Mouse (Mus musculus): ENCODE results near the gene Nectin1. TPM values are rescaled to one million over a fixed set of nuclear protein-coding genes. Genes with fewer than 3 reads are reported as not detected.

Gene Nectin1
- total and polyA plus RNA-seq, 3 experiments, result 0.26 to 1.9 (median 1.8) TPM

DNA sequence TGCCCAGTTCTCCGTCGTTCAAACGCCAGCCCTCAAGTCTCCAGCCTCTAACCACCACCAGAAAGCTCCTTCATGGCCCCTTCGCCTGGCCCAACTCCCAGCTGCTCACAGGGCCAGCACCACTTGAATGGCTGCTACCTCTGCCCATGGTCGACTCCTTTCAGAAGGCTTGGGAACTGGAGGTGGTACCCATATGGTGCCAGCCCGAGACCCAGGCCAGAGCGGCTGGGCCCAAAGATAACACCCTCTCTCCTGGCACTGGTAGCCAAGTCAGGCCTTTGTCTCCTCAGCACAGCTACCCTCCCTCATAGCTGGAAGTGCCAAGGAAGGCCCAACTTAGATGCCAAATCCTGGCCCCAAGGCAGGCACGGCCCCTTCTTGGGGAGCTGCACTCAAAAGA, 89.4 kb downstream of the Nectin1 start:
- peaks cover 90% of the 10 kb centered on the region for H3K27me3 ChIP-seq (replicated peaks)
- no peak overlapping the region for H3K9ac ChIP-seq (ENCODE audit: insufficient read depth, low read depth)
- H3K79me2 ChIP-seq (replicated peaks; ENCODE audit: control insufficient read depth, extremely low read depth, insufficient read depth, poor library complexity, severe bottlenecking), result no peaks in the 10 kb centered on the region
- dilution Hi-C loops (cut with MboI; ENCODE audit: extremely low pct_ligation_motif_present, extremely low pct_unique_long_range_greater_than_20kb, low sequenced_read_pairs), result no loop called here
- H3K27ac ChIP-seq (ENCODE audit: insufficient read depth, low read depth), result no peak overlapping the region
- no peaks in the 10 kb centered on the region for H3K4me1 ChIP-seq (ENCODE audit: control insufficient read depth in 1 of 2, insufficient read depth in 2 of 2)
- no peak overlapping the region for H3K4me2 ChIP-seq (ENCODE audit: insufficient read depth, low read depth, poor library complexity, severe bottlenecking)
- H3K36me3 ChIP-seq (replicated peaks in 1 of 2; ENCODE audit: control insufficient read depth in 1 of 2, insufficient read depth in 1 of 2, low read length in 1 of 2), result no peaks in the 10 kb centered on the region
- in situ Hi-C loops (cut with MboI; ENCODE audit: low pct_ligation_motif_present, low pct_unique_long_range_greater_than_20kb, low sequenced_read_pairs), result loop anchor here (25.0 kb wide), 1 partner anchor 496 kb away; no protein-coding TSS in a partner anchor
- H3K9me3 ChIP-seq (replicated peaks; ENCODE audit: low read length), result peaks cover 2% of the 10 kb centered on the region
- no peak for DNase-seq (ENCODE audit: extremely low read depth)
- TF ChIP-seq NELFE (IDR thresholded peaks at IDR 0.05; ENCODE audit: low read depth, low read length), result no peak
- no peak for TF ChIP-seq RAD21 (IDR thresholded peaks at IDR 0.05; ENCODE audit: low read depth, low read length)
- H3K4me3 ChIP-seq (replicated peaks in 1 of 3; ENCODE audit: low read depth in 2 of 3, low read length in 2 of 3, poor library complexity in 1 of 3), result no peak overlapping the region

DNA sequence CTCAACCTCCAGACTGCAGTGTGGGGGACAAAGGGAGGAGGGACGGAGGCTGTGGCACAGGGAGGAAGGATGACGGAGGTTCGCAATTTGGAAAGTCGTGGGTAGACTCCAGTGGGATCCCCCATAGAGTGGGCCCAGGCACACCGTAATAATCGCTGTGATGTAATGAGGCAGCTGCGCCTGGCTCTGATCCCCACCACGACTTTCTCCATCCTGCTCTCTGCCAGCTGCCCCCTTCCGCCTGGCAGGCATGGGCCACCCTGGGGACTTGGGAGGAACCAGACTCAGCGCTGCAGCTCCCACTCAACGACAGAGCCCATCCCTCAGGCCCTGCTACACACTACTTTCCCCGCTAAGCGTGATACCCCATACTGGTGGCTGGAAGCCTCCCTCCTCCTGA, 90.5 kb downstream of the Nectin1 start:
- no peaks in the 10 kb centered on the region for H3K4me1 ChIP-seq (ENCODE audit: control insufficient read depth in 1 of 2, insufficient read depth in 2 of 2)
- H3K36me3 ChIP-seq (replicated peaks in 1 of 2; ENCODE audit: control insufficient read depth in 1 of 2, insufficient read depth in 1 of 2, low read length in 1 of 2), result no peaks in the 10 kb centered on the region
- H3K4me3 ChIP-seq (replicated peaks in 1 of 3; ENCODE audit: low read depth in 2 of 3, low read length in 2 of 3, poor library complexity in 1 of 3), result no peak overlapping the region
- H3K9ac ChIP-seq (ENCODE audit: insufficient read depth, low read depth), result no peak overlapping the region
- H3K79me2 ChIP-seq (replicated peaks; ENCODE audit: control insufficient read depth, extremely low read depth, insufficient read depth, poor library complexity, severe bottlenecking), result no peaks in the 10 kb centered on the region
- H3K9me3 ChIP-seq (replicated peaks; ENCODE audit: low read length), result peaks cover 2% of the 10 kb centered on the region
- TF ChIP-seq MAFK (IDR thresholded peaks at IDR 0.05; ENCODE audit: insufficient replicate concordance, low read length) (no peak), ELF1 (IDR thresholded peaks at IDR 0.05; ENCODE audit: low read depth, low read length) (no peak), SMC3 (IDR thresholded peaks at IDR 0.05; ENCODE audit: low read depth, low read length) (no peak), RAD21 (IDR thresholded peaks at IDR 0.05; ENCODE audit: low read depth, low read length) (no peak), MYC (IDR thresholded peaks at IDR 0.05; ENCODE audit: low read depth, low read length) (no peak), JUN (IDR thresholded peaks at IDR 0.05; ENCODE audit: insufficient read depth, low read depth, low read length) (no peak), KAT2A (IDR thresholded peaks at IDR 0.05; ENCODE audit: insufficient replicate concordance, low read length) (no peak), POLR2AphosphoS2 (IDR thresholded peaks at IDR 0.05; ENCODE audit: low read depth, low read length) (no peak), ZKSCAN1 (IDR thresholded peaks at IDR 0.05; ENCODE audit: borderline replicate concordance, low read depth, low read length) (no peak), TCF12 (IDR thresholded peaks at IDR 0.05; ENCODE audit: low read depth, low read length) (no peak), ETS1 (conservative IDR thresholded peaks at IDR 0.05; ENCODE audit: low read depth, low read length) (no peak), CHD2 (IDR thresholded peaks at IDR 0.05; ENCODE audit: low read length) (no peak), EP300 (IDR thresholded peaks at IDR 0.05; ENCODE audit: low read length) (no peak), ZNF384 (IDR thresholded peaks at IDR 0.05; ENCODE audit: low read depth, low read length) (no peak)
- in situ Hi-C loops (cut with MboI; ENCODE audit: low pct_ligation_motif_present, low pct_unique_long_range_greater_than_20kb, low sequenced_read_pairs) (loop anchor here (25.0 kb wide), 1 partner anchor 497 kb away; no protein-coding TSS in a partner anchor), dilution Hi-C loops (cut with MboI; ENCODE audit: extremely low pct_ligation_motif_present, extremely low pct_unique_long_range_greater_than_20kb, low sequenced_read_pairs) (no loop called here)
- no peak overlapping the region for H3K27ac ChIP-seq (ENCODE audit: insufficient read depth, low read depth)
- H3K4me2 ChIP-seq (ENCODE audit: insufficient read depth, low read depth, poor library complexity, severe bottlenecking), result no peak overlapping the region
- no peak for DNase-seq (ENCODE audit: extremely low read depth)
- H3K27me3 ChIP-seq (replicated peaks), result peaks cover 90% of the 10 kb centered on the region
